Mouse (Mus musculus): ENCODE measurements at regions not wholly inside any gene's neighbourhood (a gene's known extent, or its start where the extent isn't known, plus 50 kb on each side); places are given as distances from the start of the nearest gene placed in this dataset.

- ATAC-seq (replicated peaks; ENCODE audit: low FRiP score, low TSS enrichment, poor library complexity, severe bottlenecking): no peak
Measured at GRCm38 (mm10) chr3:104343096-104343495, 122.9 kb upstream of the Magi3 start.

GRCm38 (mm10) chr3:104342220-104342619 lies 122.0 kb upstream of the Magi3 start:
- ATAC-seq (replicated peaks; ENCODE audit: low FRiP score, low TSS enrichment, poor library complexity, severe bottlenecking): no peak

- ATAC-seq (replicated peaks; ENCODE audit: low FRiP score, low TSS enrichment, poor library complexity, severe bottlenecking): no peak
Measured at GRCm38 (mm10) chr3:104340331-104340730, 120.2 kb upstream of the Magi3 start.

- no peak for ATAC-seq (replicated peaks; ENCODE audit: low FRiP score, low TSS enrichment, poor library complexity, severe bottlenecking)
Measured at GRCm38 (mm10) chr3:104336867-104337266, 116.7 kb upstream of the Magi3 start.

GRCm38 (mm10) chr3:104336308-104336707 lies 116.1 kb upstream of the Magi3 start:
- no peak for ATAC-seq (replicated peaks; ENCODE audit: low FRiP score, low TSS enrichment, poor library complexity, severe bottlenecking)

GRCm38 (mm10) chr3:104334760-104335159 lies 114.6 kb upstream of the Magi3 start:
- ATAC-seq (replicated peaks; ENCODE audit: low FRiP score, low TSS enrichment, poor library complexity, severe bottlenecking): no peak

GRCm38 (mm10) chr3:104333345-104333744 lies 113.2 kb upstream of the Magi3 start:
- no peak for ATAC-seq (replicated peaks; ENCODE audit: low FRiP score, low TSS enrichment, poor library complexity, severe bottlenecking)

- ATAC-seq (replicated peaks; ENCODE audit: low FRiP score, low TSS enrichment, poor library complexity, severe bottlenecking): no peak
Measured at GRCm38 (mm10) chr3:104330646-104331045, 110.5 kb upstream of the Magi3 start.

GRCm38 (mm10) chr3:104327829-104328228 lies 107.7 kb upstream of the Magi3 start:
- peak; percentile 31; the same call in 1 of the 2 replicates for ATAC-seq (replicated peaks; ENCODE audit: low FRiP score, low TSS enrichment, poor library complexity, severe bottlenecking)

- peak; percentile 82 for ATAC-seq (replicated peaks; ENCODE audit: low FRiP score, low TSS enrichment, poor library complexity, severe bottlenecking)
Measured at GRCm38 (mm10) chr3:104327034-104327729, 107.0 kb upstream of the Magi3 start.

GRCm38 (mm10) chr3:104322591-104322990 lies 102.4 kb upstream of the Magi3 start:
- no peak for ATAC-seq (replicated peaks; ENCODE audit: low FRiP score, low TSS enrichment, poor library complexity, severe bottlenecking)

GRCm38 (mm10) chr3:104320404-104320803 lies 100.2 kb upstream of the Magi3 start:
- no peak for ATAC-seq (replicated peaks; ENCODE audit: low FRiP score, low TSS enrichment, poor library complexity, severe bottlenecking)

- peak; percentile 22; the same call in 1 of the 2 replicates for ATAC-seq (replicated peaks; ENCODE audit: low FRiP score, low TSS enrichment, poor library complexity, severe bottlenecking)
Measured at GRCm38 (mm10) chr3:104319377-104319776, 99.2 kb upstream of the Magi3 start.

- peak; percentile 52 for ATAC-seq (replicated peaks; ENCODE audit: low FRiP score, low TSS enrichment, poor library complexity, severe bottlenecking)
Measured at GRCm38 (mm10) chr3:104318911-104319310, 98.7 kb upstream of the Magi3 start.

GRCm38 (mm10) chr3:104317528-104317927 lies 97.4 kb upstream of the Magi3 start:
- ATAC-seq (replicated peaks; ENCODE audit: low FRiP score, low TSS enrichment, poor library complexity, severe bottlenecking): no peak

GRCm38 (mm10) chr3:104313063-104313462 lies 92.9 kb upstream of the Magi3 start:
- no peak for ATAC-seq (replicated peaks; ENCODE audit: low FRiP score, low TSS enrichment, poor library complexity, severe bottlenecking)

- no peak for ATAC-seq (replicated peaks; ENCODE audit: low FRiP score, low TSS enrichment, poor library complexity, severe bottlenecking)
Measured at GRCm38 (mm10) chr3:104306961-104307360, 86.8 kb upstream of the Magi3 start.

- ATAC-seq (replicated peaks; ENCODE audit: low FRiP score, low TSS enrichment, poor library complexity, severe bottlenecking): no peak
Measured at GRCm38 (mm10) chr3:104305904-104306563, 85.9 kb upstream of the Magi3 start.

- ATAC-seq (replicated peaks; ENCODE audit: low FRiP score, low TSS enrichment, poor library complexity, severe bottlenecking): no peak
Measured at GRCm38 (mm10) chr3:104303577-104303976, 83.4 kb upstream of the Magi3 start.

GRCm38 (mm10) chr3:104300201-104300600 lies 80.0 kb upstream of the Magi3 start:
- ATAC-seq (replicated peaks; ENCODE audit: low FRiP score, low TSS enrichment, poor library complexity, severe bottlenecking): no peak

- no peak for ATAC-seq (replicated peaks; ENCODE audit: low FRiP score, low TSS enrichment, poor library complexity, severe bottlenecking)
Measured at GRCm38 (mm10) chr3:104298878-104299277, 78.7 kb upstream of the Magi3 start.

Measured in megakaryocyte-erythroid progenitor cell, adult 5-6 weeks (primary cell).